Mouse (Mus musculus) forebrain, embryonic 16.5 days (tissue): Measurements from ENCODE around the gene Supt6. TPM values are rescaled to one million over a fixed set of nuclear protein-coding genes. Genes with fewer than 3 reads are reported as not detected.
A peak's percentile ranks its signal among the peaks of the same experiment; 100 is the strongest.

ENCODE experiments used
- ATAC-seq: fragments of 200-750 bp; cut with Nextera tagmentation; 2 replicates; pipeline ENCODE4 v1.8.0; 2017; ENCODE audit warnings: mild to moderate bottlenecking, moderate library complexity
- H3K27ac ChIP-seq: fragments of 300-500 bp; sonication (generic); 2 replicates; pipeline ENCODE4 v1.5.1; 2014; ENCODE audit warnings: low read length, control low read depth
- H3K27me3 ChIP-seq: fragments of 300-500 bp; sonication (generic); replicated peaks from 2 replicates; pipeline ENCODE4 v1.6.1; 2014; ENCODE audit warnings: low read length; ENCODE audit not compliant: control insufficient read depth, insufficient read depth
- H3K36me3 ChIP-seq: fragments of 300-500 bp; sonication (generic); 2 replicates; pipeline ENCODE4 v1.6.1; 2014; ENCODE audit not compliant: control insufficient read depth, insufficient read depth
- H3K4me1 ChIP-seq: fragments of 300-500 bp; sonication (generic); replicated peaks from 2 replicates; pipeline ENCODE4 v1.6.1; 2014; ENCODE audit warnings: low read length; ENCODE audit not compliant: control insufficient read depth, insufficient read depth
- H3K4me2 ChIP-seq: fragments of 300-500 bp; sonication (generic); 2 replicates; pipeline ENCODE4 v1.6.1; 2014; ENCODE audit warnings: mild to moderate bottlenecking, low read length, control low read depth
- H3K4me3 ChIP-seq: fragments of 300-500 bp; sonication (generic); replicated peaks from 2 replicates; pipeline ENCODE4 v1.5.1; 2014; ENCODE audit warnings: mild to moderate bottlenecking, low read length, control low read depth
- H3K9ac ChIP-seq: fragments of 300-500 bp; sonication (generic); replicated peaks from 2 replicates; pipeline ENCODE4 v1.6.1; 2014; ENCODE audit warnings: low read depth, low read length, control low read depth
- H3K9me3 ChIP-seq: fragments of 300-500 bp; sonication (generic); 2 replicates; pipeline ENCODE4 v1.6.1; 2016; ENCODE audit warnings: low read length; ENCODE audit not compliant: control insufficient read depth
- WGBS: fragments of 180-500 bp; shearing (Covaris S2); extraction: QIAGEN DNeasy Blood & Tissue Kit; methylation state at CpG from one replicate; pipeline ENCODE4 v1.1.7; 2014; 5-methylcytosine and 5-hydroxymethylcytosine counted together
- polyA plus RNA-seq: library from polyadenylated mRNA; unstranded; fragments of >200 nt; fragmentation: Nextera tagmentation; extraction: Ambion mirVana; gene quantifications from 2 replicates; pipeline ENCODE4 v1.2.1, GENCODE M21; 2015

Gene Supt6
- polyA plus RNA-seq, 1 experiment from 2014 or later, result 34.6 TPM

- no peak overlapping the region for H3K4me2 ChIP-seq
- no peak for ATAC-seq
- H3K9me3 ChIP-seq, result no peaks in the 10 kb centered on the region
- H3K27ac ChIP-seq, result no peak overlapping the region
- 93% methylated on average over 6 of the region's 6 CpGs for WGBS
- H3K4me1 ChIP-seq, result peaks cover 13% of the 10 kb centered on the region
- H3K4me3 ChIP-seq, result no peak overlapping the region
- no peaks in the 10 kb centered on the region for H3K27me3 ChIP-seq
- H3K36me3 ChIP-seq, result peaks cover 33% of the 10 kb centered on the region
- H3K9ac ChIP-seq, result no peak overlapping the region
Measured at GRCm38 (mm10) chr11:78265571-78265970, 19.8 kb upstream of the Supt6 start.

DNA sequence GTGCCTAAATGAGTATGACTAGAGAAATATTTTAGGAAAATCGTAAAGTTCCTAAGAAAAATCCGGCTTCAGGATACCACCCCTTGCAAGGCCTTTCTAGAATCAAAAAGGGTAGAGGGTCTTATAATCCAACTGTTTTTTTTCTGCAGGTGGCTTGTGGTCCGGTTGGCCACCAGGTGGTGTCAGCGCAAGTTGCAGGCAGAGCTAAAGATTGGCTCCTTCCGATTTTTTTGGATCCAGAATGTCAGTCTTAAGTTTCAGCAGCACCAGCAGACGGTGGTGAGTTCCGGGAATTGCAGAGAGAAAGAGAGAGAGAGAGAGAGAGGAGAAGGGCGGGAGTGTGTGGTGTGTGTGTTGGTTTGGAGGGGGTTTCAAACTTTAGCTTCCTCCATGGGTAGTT lies 16.8 kb upstream of the Supt6 start:
- no peaks in the 10 kb centered on the region for H3K9me3 ChIP-seq
- peaks cover 13% of the 10 kb centered on the region for H3K4me1 ChIP-seq
- peak overlapping the region; percentile 87 for H3K4me2 ChIP-seq
- no peak overlapping the region for H3K9ac ChIP-seq
- H3K36me3 ChIP-seq, result peaks cover 14% of the 10 kb centered on the region
- under 1% methylated on average over 8 of the region's 8 CpGs for WGBS
- H3K4me3 ChIP-seq, result peak overlapping the region; percentile 95
- no peak overlapping the region for H3K27ac ChIP-seq
- ATAC-seq, result no peak
- H3K27me3 ChIP-seq, result peaks cover 4% of the 10 kb centered on the region; the same call in 1 of the 2 replicates

DNA sequence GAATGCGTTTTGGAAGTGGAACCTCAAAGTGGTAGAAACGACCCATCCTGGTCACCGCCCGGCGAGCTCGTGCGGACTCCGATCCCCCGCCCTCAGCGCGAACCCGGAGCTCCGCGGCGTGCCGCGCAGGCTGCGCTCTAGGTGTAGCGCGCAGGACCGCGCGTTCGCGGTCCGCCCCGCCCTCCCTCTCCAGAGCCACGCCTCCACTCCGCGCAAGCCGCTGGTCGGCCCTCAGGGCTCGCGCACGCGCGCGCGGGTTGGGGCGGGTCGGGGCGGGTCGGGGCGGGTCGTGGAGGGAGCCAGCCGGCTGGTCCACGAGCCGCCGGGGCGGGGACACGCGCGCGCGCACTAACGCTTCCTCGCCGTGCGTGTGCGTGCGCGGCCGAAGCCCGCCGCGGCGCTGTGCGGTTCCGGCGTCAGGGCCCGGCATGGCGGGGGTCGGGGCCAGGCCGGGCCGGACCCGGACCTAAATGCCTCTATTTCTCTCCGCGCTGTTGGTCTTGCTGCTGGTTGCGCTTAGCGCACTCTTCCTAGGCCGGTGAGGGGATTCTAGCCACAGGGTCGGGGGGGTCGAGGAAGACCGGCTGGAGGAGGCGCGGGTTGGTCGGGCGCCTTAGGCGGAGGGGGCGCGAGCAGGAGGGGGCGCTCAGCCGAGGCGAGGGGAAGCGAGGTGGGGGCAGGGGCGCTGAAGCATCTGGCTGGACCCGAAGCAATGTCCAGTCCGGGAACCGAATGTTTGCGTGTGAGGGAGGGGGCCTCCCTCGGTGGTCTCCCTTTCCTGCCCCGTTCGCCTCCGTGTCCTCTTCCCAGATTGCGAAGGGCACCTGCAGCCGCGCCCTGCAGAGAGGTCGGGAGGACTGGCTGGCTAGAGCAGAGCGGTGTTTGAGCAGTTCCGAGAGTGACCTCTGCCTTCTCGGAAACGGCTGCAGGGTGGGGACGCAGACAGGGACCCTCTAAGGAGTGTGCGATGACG lies 15.9 kb upstream of the Supt6 start, which contains the start of gene 2610507B11Rik:
Gene 2610507B11Rik (plus strand): TSS at position 373 of the 973 bp plus-strand sequence.
- Histone ChIP-seq H3K27me3 (peaks cover 4% of the 10 kb centered on the region; the same call in 1 of the 2 replicates), H3K9me3 (no peaks in the 10 kb centered on the region), H3K4me2 (peak within 1 kb of the TSS; percentile 87), H3K4me1 (peaks cover 13% of the 10 kb centered on the region), H3K9ac (peak within 1 kb of the TSS; percentile 81), H3K4me3 (peak within 1 kb of the TSS; percentile 95), H3K36me3 (peaks cover 12% of the 10 kb centered on the region), H3K27ac (peak within 1 kb of the TSS; percentile 75)
- peak; percentile 97 for ATAC-seq
- under 1% methylated on average over 108 of the region's 115 CpGs for WGBS

DNA sequence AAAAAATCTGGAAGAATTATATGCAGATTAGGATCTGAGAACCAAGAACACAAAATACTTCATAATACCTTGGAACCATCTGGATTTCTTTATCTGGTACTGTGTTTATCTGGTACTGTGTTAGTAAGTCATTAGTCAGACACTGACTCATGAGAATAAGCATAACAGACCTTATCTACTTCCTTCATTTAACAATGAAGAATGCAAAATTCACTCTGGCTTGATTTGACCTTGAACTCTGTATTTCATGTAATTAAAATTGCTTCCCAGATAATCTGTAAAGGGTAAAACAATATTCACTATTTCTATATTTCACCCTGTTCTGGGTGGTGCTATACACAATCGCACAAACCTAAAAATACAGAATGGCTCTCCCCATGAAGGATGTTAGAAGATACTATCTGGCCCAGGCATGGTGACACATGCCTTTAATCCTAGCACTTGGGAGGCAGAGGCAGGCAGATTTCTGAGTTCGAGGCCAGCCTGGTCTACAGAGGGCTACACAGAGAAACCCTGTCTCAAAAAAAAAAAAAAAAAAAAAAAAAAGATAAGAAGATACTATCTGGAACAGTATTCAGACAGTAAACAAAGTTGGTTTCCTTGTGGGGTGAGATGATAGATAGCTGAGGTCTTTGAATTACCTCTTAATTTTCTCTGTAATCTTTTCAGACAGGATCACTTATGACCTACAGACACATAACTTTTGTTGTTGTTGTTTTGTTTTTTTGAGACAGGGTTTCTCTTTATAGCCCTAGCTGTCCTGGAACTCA lies 14.9 kb upstream of the Supt6 start:
- Histone ChIP-seq H3K9ac (no peak overlapping the region), H3K36me3 (0 out of 2 replicates have a peak, but pooled peaks cover 8% of the 10 kb centered on the region), H3K4me2 (peak overlapping the region; percentile 87), H3K27ac (no peak overlapping the region), H3K27me3 (peaks cover 4% of the 10 kb centered on the region; the same call in 1 of the 2 replicates), H3K4me1 (peaks cover 13% of the 10 kb centered on the region), H3K9me3 (no peaks in the 10 kb centered on the region), H3K4me3 (peak overlapping the region; percentile 95)
- ATAC-seq, result no peak
- 95% methylated on average over 2 of the region's 2 CpGs for WGBS

GRCm38 (mm10) chr11:78256618-78257017 lies 10.8 kb upstream of the Supt6 start:
- Histone ChIP-seq H3K27ac (no peak overlapping the region), H3K4me2 (no peak overlapping the region), H3K36me3 (peaks cover 10% of the 10 kb centered on the region), H3K4me3 (no peak overlapping the region), H3K4me1 (no peaks in the 10 kb centered on the region), H3K9ac (no peak overlapping the region), H3K9me3 (no peaks in the 10 kb centered on the region), H3K27me3 (peaks cover 4% of the 10 kb centered on the region; the same call in 1 of the 2 replicates)
- 100% methylated on average over 1 of the region's 1 CpGs for WGBS
- no peak for ATAC-seq

GRCm38 (mm10) chr11:78247727-78248140 lies 1.9 kb upstream of the Supt6 start:
- H3K9me3 ChIP-seq, result no peaks in the 10 kb centered on the region
- peaks cover 31% of the 10 kb centered on the region for H3K4me1 ChIP-seq
- H3K27me3 ChIP-seq, result no peaks in the 10 kb centered on the region
- no peak overlapping the region for H3K9ac ChIP-seq
- H3K36me3 ChIP-seq, result no peaks in the 10 kb centered on the region
- WGBS, result 57% methylated on average over 4 of the region's 4 CpGs
- H3K27ac ChIP-seq, result no peak overlapping the region
- ATAC-seq, result no peak
- no peak overlapping the region for H3K4me2 ChIP-seq
- no peak overlapping the region for H3K4me3 ChIP-seq

DNA sequence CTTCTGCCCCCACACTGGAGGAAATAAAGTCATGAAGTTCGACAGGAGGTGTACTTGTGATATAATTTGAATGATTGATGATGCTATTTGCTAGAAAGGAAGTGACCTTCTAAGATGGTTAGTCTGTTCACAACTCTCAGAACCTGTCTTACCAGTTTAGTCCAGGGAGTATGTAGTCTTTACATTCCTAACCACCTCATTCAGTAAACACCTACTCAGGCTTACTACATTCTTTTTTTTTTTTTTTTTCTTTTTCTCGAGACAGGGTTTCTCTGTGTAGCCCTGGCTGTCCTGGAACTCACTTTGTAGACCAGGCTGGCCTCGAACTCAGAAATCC lies 1.2 kb upstream of the Supt6 start:
- no peaks in the 10 kb centered on the region for H3K27me3 ChIP-seq
- no peaks in the 10 kb centered on the region for H3K36me3 ChIP-seq
- WGBS, result 66% methylated on average over 3 of the region's 3 CpGs
- no peaks in the 10 kb centered on the region for H3K9me3 ChIP-seq
- no peak overlapping the region for H3K9ac ChIP-seq
- no peak for ATAC-seq
- no peak overlapping the region for H3K27ac ChIP-seq
- peak overlapping the region; percentile 61 for H3K4me2 ChIP-seq
- no peak overlapping the region for H3K4me3 ChIP-seq
- H3K4me1 ChIP-seq, result peaks cover 31% of the 10 kb centered on the region

DNA sequence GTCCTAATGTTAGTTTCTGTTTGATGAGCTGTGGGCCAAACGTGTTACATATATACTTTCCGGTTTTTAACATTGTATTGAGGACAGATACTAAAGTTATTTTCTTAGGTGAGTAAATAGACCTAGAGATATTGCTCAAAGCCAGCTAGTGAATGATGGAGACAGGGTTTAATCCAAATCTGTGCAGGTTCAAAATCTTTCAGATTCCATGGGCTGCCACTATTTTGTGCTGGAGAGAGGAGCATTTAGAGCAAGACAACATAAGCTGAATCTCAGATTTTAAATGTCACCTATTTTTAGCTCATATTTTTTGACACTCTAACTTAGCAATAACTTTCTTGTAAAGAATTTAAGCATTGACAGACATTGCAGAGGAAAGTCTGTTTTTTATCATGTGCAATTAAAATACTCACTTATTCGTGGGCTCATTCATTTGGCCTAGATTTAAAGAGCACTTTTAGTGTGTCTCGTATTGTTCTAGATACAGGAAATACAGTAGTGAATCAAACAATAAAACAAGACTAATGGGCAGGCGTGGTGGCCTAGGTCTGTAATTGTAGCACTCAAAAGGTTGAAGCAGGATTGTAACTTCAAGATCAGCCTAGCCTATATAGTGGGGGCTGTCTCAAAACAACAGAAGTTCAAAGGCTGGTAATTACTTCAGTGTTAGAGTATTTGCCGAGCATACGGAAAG lies 678 bp upstream of the Supt6 start:
- peak overlapping the region; percentile 61 for H3K4me2 ChIP-seq
- no peaks in the 10 kb centered on the region for H3K9me3 ChIP-seq
- no peaks in the 10 kb centered on the region for H3K36me3 ChIP-seq
- H3K4me1 ChIP-seq, result peaks cover 31% of the 10 kb centered on the region
- H3K4me3 ChIP-seq, result peak overlapping the region; percentile 76
- 54% methylated on average over 7 of the region's 7 CpGs for WGBS
- H3K27me3 ChIP-seq, result no peaks in the 10 kb centered on the region
- peak overlapping the region; percentile 97 for H3K27ac ChIP-seq
- no peak for ATAC-seq
- H3K9ac ChIP-seq, result no peak overlapping the region

DNA sequence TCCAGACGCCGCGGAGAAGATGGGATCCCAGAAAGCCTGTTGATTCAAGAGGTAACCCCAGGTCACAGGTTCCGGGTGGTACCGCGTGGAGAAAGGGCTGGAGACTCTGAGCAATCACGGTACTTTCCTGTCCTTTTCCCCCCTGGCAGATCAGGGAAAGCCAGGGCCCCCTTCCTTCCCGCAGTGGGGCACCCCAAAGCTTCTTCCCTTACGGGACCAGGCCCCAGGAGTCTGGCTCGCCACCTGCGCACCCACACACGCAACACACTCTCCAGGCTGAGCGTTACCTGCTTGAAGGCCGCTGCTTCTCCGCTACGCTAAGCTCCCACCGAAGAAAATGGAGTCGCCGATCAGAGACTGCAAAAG lies 543 bp downstream of the Supt6 start:
- peak overlapping the region; percentile 77 for H3K9ac ChIP-seq
- H3K4me2 ChIP-seq, result peak overlapping the region; percentile 84
- peaks cover 31% of the 10 kb centered on the region for H3K4me1 ChIP-seq
- H3K36me3 ChIP-seq, result no peaks in the 10 kb centered on the region
- no peaks in the 10 kb centered on the region for H3K9me3 ChIP-seq
- ATAC-seq, result no peak
- no peaks in the 10 kb centered on the region for H3K27me3 ChIP-seq
- H3K4me3 ChIP-seq, result peak overlapping the region; percentile 76
- WGBS, result 1% methylated on average over 19 of the region's 19 CpGs
- H3K27ac ChIP-seq, result peak overlapping the region; percentile 97
